Mouse (Mus musculus) ES-E14 (cell line): ENCODE results near the gene Nhlrc4. TPM values are rescaled to one million over a fixed set of nuclear protein-coding genes. Genes with fewer than 3 reads are reported as not detected.

Experiments used
- DNase-seq: peaks from one replicate; pipeline ENCODE4 v3.0.0-alpha.2; 2013; ENCODE audit warnings: low read depth, low spot score
- H3K27ac ChIP-seq: 2 replicates; pipeline ENCODE4 v1.5.1; 2012; ENCODE audit warnings: low read depth, mild to moderate bottlenecking, low read length, moderate library complexity, mixed read lengths; ENCODE audit not compliant: poor library complexity, insufficient read depth, severe bottlenecking
- H3K36me3 ChIP-seq: 2 replicates; pipeline ENCODE4 v1.6.1; 2012; ENCODE audit warnings: mild to moderate bottlenecking, low read length, moderate library complexity, mixed read lengths; ENCODE audit not compliant: control insufficient read depth, poor library complexity, insufficient read depth, severe bottlenecking
- H3K4me1 ChIP-seq, 2 experiments: fragments of 150-350 bp in 1 of 2; sonication (generic) in 1 of 2; 2 replicates each; pipeline ENCODE4 v1.6.1; 2012; ENCODE audit warnings: low read length in 2 of 2, mild to moderate bottlenecking in 1 of 2, mixed read lengths in 1 of 2; ENCODE audit not compliant: control insufficient read depth in 2 of 2, insufficient read depth in 2 of 2, poor library complexity in 1 of 2
- H3K4me3 ChIP-seq, 2 experiments: fragments of 150-350 bp in 1 of 2; sonication (generic) in 1 of 2; 2 replicates each; pipeline ENCODE4 v1.5.1; 2012; ENCODE audit warnings: low read length in 2 of 2, low read depth in 1 of 2, mild to moderate bottlenecking in 1 of 2, mixed read lengths in 1 of 2; ENCODE audit not compliant: insufficient read depth in 1 of 2, poor library complexity in 1 of 2, severe bottlenecking in 1 of 2
- H3K9ac ChIP-seq: 2 replicates; pipeline ENCODE4 v1.6.1; 2012; ENCODE audit warnings: low read depth, mild to moderate bottlenecking, low read length, mixed read lengths; ENCODE audit not compliant: poor library complexity, insufficient read depth, severe bottlenecking
- H3K9me3 ChIP-seq: fragments of 150-350 bp; sonication (generic); 2 replicates; pipeline ENCODE4 v1.6.1; 2012; ENCODE audit warnings: low read depth, mild to moderate bottlenecking, low read length; ENCODE audit not compliant: control insufficient read depth, insufficient read depth
- CHD2 ChIP-seq: IDR thresholded peaks from 2 replicates; pipeline ENCODE4 v1.6.1; 2014; ENCODE audit warnings: mild to moderate bottlenecking, low read depth, low read length, inconsistent platforms
- HCFC1 ChIP-seq: IDR thresholded peaks from 2 replicates; pipeline ENCODE4 v1.6.1; 2012; ENCODE audit warnings: low read length, inconsistent platforms, borderline replicate concordance; ENCODE audit not compliant: insufficient read depth
- MAFK ChIP-seq: IDR thresholded peaks from 2 replicates; pipeline ENCODE4 v1.6.1; 2014; ENCODE audit warnings: mild to moderate bottlenecking, low read depth, low read length, inconsistent platforms; ENCODE audit not compliant: insufficient read depth
- ZC3H11A ChIP-seq: IDR thresholded peaks from 2 replicates; pipeline ENCODE4 v1.6.1; 2012; ENCODE audit warnings: low read depth, mild to moderate bottlenecking, inconsistent platforms, low read length, borderline replicate concordance
- ZNF384 ChIP-seq: IDR thresholded peaks from 2 replicates; pipeline ENCODE4 v1.6.1; 2012; ENCODE audit warnings: low read depth, low read length, inconsistent platforms
- in situ Hi-C, 2 experiments: fragments of 600-800 bp; cut with MboI; formaldehyde crosslinking; loops; one replicate each; pipeline ENCODE4 v1.15.1; 2025; ENCODE audit warnings: low sequenced_read_pairs in 2 of 2, inconsistent platforms in 1 of 2; ENCODE audit not compliant: unreplicated experiment in 2 of 2
- total RNA-seq: library from RNA; depleted of rRNA; stranded (reverse); fragments of 300-350 nt; gene quantifications from 2 replicates; pipeline ENCODE4 v1.2.3, GENCODE M21; 2012

Gene Nhlrc4
- total RNA-seq, 1 experiment: 0.18 TPM

- Histone ChIP-seq H3K9ac (no peak overlapping the region), H3K27ac (no peak overlapping the region), H3K36me3 (no peaks in the 10 kb centered on the region), H3K4me1 (peaks cover 3 to 23% of the 10 kb centered on the region in 2 experiments; a peak in 2 of 4 replicates), H3K4me3 (no peak overlapping the region), H3K9me3 (no peaks in the 10 kb centered on the region)
- no peak for TF ChIP-seq ZC3H11A
- no peak for TF ChIP-seq ZNF384
- TF ChIP-seq MAFK: no peak
- TF ChIP-seq CHD2: no peak
- no peak for TF ChIP-seq HCFC1
- in situ Hi-C loops: no loop called here
- no peak for DNase-seq
Measured at GRCm38 (mm10) chr17:25943221-25943620, 1.5 kb downstream of the Nhlrc4 start.

- TF ChIP-seq ZNF384: no peak
- no peak for TF ChIP-seq ZC3H11A
- no peak for TF ChIP-seq CHD2
- no peak for TF ChIP-seq HCFC1
- TF ChIP-seq MAFK: no peak
- H3K9me3 ChIP-seq: no peaks in the 10 kb centered on the region
- H3K4me1 ChIP-seq: peaks cover 3 to 23% of the 10 kb centered on the region in 2 experiments; a peak in 2 of 4 replicates
- H3K4me3 ChIP-seq: no peak overlapping the region
- no peak overlapping the region for H3K27ac ChIP-seq
- DNase-seq: no peak
- in situ Hi-C loops: no loop called here
- no peaks in the 10 kb centered on the region for H3K36me3 ChIP-seq
- 0 out of 2 replicates have a peak overlapping the region, but pooled peaks have one; percentile 9 for H3K9ac ChIP-seq
Measured at GRCm38 (mm10) chr17:25942597-25943151, 2.1 kb downstream of the Nhlrc4 start.

- H3K9me3 ChIP-seq: no peaks in the 10 kb centered on the region
- TF ChIP-seq ZNF384 (no peak), MAFK (no peak), HCFC1 (peak; percentile 82), ZC3H11A (no peak), CHD2 (no peak)
- in situ Hi-C loops: no loop called here
- H3K36me3 ChIP-seq: peaks cover 7% of the 10 kb centered on the region
- no peak for DNase-seq
- peaks cover 3 to 23% of the 10 kb centered on the region in 2 experiments; a peak in 2 of 4 replicates for H3K4me1 ChIP-seq
- H3K4me3 ChIP-seq: peak overlapping the region; percentile 88 to 92
- H3K9ac ChIP-seq: peak overlapping the region; percentile 98
- no peak overlapping the region; the same call in 1 of the 2 replicates for H3K27ac ChIP-seq
Measured at GRCm38 (mm10) chr17:25941511-25942241, 3.1 kb downstream of the Nhlrc4 start.

GRCm38 (mm10) chr17:25934526-25934925 is 10.2 kb downstream of the Nhlrc4 start:
- Histone ChIP-seq H3K27ac (no peak overlapping the region), H3K9ac (no peak overlapping the region), H3K9me3 (no peaks in the 10 kb centered on the region), H3K4me3 (no peak overlapping the region), H3K4me1 (no peaks in the 10 kb centered on the region), H3K36me3 (peaks cover 53% of the 10 kb centered on the region)
- in situ Hi-C loops: no loop called here
- no peak for DNase-seq
- TF ChIP-seq ZC3H11A (no peak), HCFC1 (no peak), ZNF384 (no peak), CHD2 (no peak), MAFK (no peak)
